Mouse (Mus musculus): ENCODE data around the gene Arhgef28. TPM values are rescaled to one million over a fixed set of nuclear protein-coding genes. Genes with fewer than 3 reads are reported as not detected.
"Not testable (repeated sequence)": the region's sequence is repeated elsewhere in the genome, so short reads cannot be mapped to it uniquely, and the experiment has no call there.

Gene Arhgef28
- total RNA-seq, 2 experiments from 2014 or later = 5.1 to 7.9 TPM

- peak in 1 of 2 experiments; percentile 20 for DNase-seq
Measured at GRCm38 (mm10) chr13:98124113-98124745, 82.0 kb downstream of the Arhgef28 start.

DNA sequence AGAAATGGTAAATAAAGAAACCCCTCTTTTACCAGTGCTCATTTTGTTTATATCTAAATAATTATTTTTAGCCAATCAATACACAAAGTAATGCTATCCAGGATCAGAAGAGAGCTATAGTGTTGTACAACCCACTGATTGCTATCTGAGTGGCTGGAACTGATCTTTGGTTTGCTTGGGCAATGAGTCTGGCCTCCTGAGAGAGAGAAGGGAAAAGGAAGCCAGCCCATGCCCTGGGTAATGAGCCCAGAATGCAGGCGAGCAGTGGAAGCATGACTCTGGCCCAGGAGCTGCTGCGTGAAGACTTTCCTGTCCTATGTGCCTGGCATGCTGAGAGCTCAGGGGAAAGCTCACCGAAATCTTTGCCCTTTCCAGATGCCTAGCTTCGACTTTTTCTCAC is 83.5 kb downstream of the Arhgef28 start:
- DNase-seq = no peak

- DNase-seq = no peak
Measured at GRCm38 (mm10) chr13:98121993-98122392, 84.2 kb downstream of the Arhgef28 start.

GRCm38 (mm10) chr13:98121124-98121470 is 85.1 kb downstream of the Arhgef28 start:
- no peak for DNase-seq

DNA sequence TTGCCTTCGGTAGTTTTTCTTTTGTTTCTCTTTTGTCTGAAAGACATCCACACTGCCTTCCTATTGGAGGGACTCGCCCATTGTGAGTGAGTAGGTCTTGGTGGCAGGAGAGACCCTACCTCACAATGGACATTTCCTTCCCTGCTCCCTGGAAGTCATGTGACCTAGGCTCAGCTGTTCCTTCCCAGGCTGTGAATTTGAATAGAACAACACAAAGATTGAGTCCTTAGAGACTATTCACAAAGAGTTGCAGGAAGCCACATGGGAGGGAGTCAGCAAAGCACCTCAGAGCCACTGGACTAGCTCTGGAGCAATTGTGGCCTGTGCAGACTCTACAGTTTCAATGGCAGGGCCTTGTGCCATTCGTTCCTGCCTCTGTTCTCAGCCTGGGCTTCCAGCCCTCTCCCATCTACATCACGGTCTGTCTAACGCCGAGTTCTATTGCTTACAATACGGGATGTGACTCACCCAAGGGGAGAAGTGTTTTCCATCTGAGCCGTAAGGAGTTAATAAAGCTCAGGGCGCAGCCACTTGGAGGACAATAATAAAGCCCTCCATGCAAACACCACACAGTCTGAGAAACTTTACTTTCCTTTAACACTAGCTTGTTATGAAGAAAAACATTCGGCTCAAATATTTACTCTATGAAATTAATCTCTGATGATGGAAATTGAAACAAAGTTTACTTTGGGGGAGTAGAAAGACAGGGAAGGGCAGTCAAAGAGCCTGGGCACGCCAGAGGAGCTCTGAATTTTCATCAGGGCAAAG is 85.7 kb downstream of the Arhgef28 start:
- DNase-seq = no peak

DNA sequence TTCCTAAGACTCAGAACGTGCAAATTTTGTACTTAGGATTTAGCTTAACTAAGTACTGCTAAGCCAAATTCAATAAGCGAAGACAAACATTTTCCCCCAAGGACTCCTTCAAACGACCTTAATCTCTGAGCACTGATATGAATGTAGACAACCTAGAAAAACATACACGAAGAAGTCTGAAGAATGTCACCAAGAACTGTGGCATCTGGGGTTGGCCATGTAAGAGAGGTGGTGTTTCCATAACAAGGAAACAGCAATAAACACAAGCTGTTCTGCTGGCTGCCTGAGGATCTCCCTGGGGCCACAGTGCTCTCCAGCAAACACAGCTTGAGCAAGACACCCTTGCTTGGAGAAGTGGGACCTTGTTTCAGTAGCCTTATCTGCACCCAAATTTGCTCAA is 87.9 kb downstream of the Arhgef28 start:
- DNase-seq = peak; percentile 29 to 54

- peak; percentile 29 to 48 for DNase-seq
Measured at GRCm38 (mm10) chr13:98117566-98118254, 88.5 kb downstream of the Arhgef28 start.

GRCm38 (mm10) chr13:98115650-98116049 is 90.6 kb downstream of the Arhgef28 start:
- DNase-seq = no peak

DNA sequence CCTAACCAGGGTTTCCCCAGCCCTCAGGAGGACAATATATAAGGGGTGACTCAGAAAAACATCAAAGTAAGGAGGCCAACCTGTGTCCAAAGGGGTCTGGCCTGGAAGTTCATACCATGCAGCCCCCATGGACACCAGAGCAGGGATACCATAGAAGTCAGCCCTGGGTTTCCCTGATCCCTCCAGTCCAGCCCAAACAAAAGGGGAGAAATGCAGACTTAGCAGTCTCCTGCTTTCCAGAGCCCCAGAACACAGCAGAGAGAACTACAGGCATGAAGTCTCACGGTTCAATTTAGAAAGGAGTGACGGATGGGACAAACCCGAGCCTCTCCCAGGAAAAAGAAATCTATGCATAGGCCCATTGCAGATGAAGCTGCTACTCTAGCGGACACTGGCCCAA is 91.2 kb downstream of the Arhgef28 start:
- no peak for DNase-seq

- no peak for DNase-seq
Measured at GRCm38 (mm10) chr13:98112812-98113503, 93.3 kb downstream of the Arhgef28 start.

- no peak for DNase-seq
Measured at GRCm38 (mm10) chr13:98111531-98111930, 94.7 kb downstream of the Arhgef28 start.

- DNase-seq = no peak
Measured at GRCm38 (mm10) chr13:98111021-98111420, 95.2 kb downstream of the Arhgef28 start.

DNA sequence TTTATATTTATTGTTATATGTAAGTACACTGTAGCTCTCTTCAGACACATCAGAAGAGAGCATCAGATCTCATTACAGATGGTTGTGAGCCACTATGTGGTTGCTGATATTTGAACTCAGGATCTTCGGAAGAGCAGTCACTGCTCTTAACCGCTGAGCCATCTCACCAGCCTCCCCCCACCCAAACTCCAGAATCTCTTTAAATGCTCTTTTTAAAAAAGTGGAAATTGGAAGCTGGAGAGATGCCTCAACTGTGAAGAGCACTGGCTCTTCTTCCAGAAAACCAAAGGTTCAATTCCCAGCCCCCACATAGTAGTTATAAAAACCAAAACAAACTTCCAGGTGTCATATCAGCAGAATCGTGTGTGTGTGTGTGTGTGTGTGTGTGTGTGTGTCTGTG is 97.8 kb downstream of the Arhgef28 start:
- not testable (repeated sequence) for DNase-seq

GRCm38 (mm10) chr13:98107621-98108020 is 98.6 kb downstream of the Arhgef28 start:
- DNase-seq = no peak

- DNase-seq = no peak
Measured at GRCm38 (mm10) chr13:98095966-98096365, 110.3 kb downstream of the Arhgef28 start.

- DNase-seq = no peak
Measured at GRCm38 (mm10) chr13:98094332-98094731, 111.9 kb downstream of the Arhgef28 start.

GRCm38 (mm10) chr13:98093483-98093882 is 112.8 kb downstream of the Arhgef28 start:
- DNase-seq = no peak

GRCm38 (mm10) chr13:98092354-98093002 is 113.8 kb downstream of the Arhgef28 start:
- no peak for DNase-seq

DNA sequence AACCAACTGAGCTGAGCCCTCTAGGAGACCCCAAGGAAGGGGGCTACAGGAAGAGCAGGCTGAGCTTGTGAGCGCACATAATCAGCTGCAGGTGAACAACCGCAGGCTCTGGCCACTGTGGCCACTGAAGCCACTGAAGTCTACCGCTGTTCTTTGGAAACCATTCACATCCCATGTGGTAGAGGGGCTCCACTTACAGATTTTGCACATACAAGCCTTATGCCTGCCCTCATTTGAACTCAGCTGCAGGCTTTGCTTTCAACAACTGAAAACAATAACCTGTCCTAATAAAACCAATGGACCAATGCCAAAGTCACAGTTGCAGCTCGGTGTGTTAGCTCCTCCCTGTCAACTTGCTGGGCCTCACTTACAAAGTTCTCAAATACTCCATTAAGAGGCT is 126.6 kb downstream of the Arhgef28 start:
- DNase-seq = no peak

- peak; percentile 20 to 31 for DNase-seq
Measured at GRCm38 (mm10) chr13:98078251-98078650, 128.0 kb downstream of the Arhgef28 start.

GRCm38 (mm10) chr13:98077216-98077615 is 129.0 kb downstream of the Arhgef28 start:
- DNase-seq = no peak

GRCm38 (mm10) chr13:98074871-98075270 is 131.4 kb downstream of the Arhgef28 start:
- DNase-seq = peak; percentile 44 to 48
